Mouse (Mus musculus): ENCODE data around the gene Slc16a5.
"Not testable (repeated sequence)": the region's sequence is repeated elsewhere in the genome, so short reads cannot be mapped to it uniquely, and the experiment has no call there.

Slc16a5 gene

DNA sequence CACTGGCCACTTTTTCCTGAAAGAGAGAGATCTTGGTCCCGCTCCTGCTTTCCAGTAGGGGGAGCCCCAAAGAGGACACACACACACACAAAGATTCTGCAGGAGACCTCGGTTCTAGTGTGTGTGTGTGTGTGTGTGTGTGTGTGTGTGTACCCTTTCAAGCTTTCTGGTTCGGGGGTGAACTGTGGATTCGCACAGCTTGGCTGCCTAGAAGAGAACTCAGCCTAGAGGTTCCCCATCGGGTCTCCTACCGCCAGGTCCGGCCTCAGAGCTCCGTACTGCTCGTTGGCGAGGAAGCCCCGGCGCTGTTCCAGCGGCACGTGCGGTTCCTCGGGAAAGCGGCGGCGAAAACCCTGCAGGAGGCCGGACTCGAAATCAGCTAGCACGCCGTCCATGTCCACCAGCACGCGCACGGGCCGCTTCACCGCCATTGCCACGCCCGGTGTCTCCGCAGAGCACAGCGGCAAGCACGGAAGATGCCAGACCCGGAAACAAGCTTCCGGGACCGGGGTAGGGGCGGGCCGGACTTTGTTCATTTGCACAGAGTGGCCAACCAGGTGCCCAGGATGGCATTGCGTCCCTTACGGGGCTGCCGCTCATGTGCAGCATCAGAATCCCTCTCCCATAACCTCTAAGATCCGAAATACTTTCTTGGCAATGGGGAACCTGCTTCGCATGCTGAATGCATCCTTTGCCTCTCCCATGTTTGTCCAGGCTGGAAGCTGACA, 29.2 kb downstream of the Slc16a5 start, which contains the start of gene Nt5c:
TSS of gene Nt5c (minus strand) at position 507 of the 728 bp plus-strand sequence.
- H3K4me1 ChIP-seq (replicated peaks; ENCODE audit: low read depth, low read length) = peaks cover 35% of the 10 kb centered on the region
- TF ChIP-seq POU5F1 (IDR thresholded peaks at IDR 0.05; ENCODE audit: borderline replicate concordance, low read length) (no peak), NANOG (IDR thresholded peaks at IDR 0.05; ENCODE audit: borderline replicate concordance, low read length) (no peak), CTCF (conservative IDR thresholded peaks at IDR 0.05; ENCODE audit: low read length) (peak; percentile 54)
- peaks cover 37% of the 10 kb centered on the region for H3K36me3 ChIP-seq (ENCODE audit: insufficient read depth, low read length)
- peak within 1 kb of the TSS; percentile 86 for H3K4me3 ChIP-seq (replicated peaks; ENCODE audit: low read length)
- H3K9me3 ChIP-seq (ENCODE audit: low read length) = no peaks in the 10 kb centered on the region
- H3K27me3 ChIP-seq (ENCODE audit: insufficient read depth, low read length) = peaks cover 18% of the 10 kb centered on the region

DNA sequence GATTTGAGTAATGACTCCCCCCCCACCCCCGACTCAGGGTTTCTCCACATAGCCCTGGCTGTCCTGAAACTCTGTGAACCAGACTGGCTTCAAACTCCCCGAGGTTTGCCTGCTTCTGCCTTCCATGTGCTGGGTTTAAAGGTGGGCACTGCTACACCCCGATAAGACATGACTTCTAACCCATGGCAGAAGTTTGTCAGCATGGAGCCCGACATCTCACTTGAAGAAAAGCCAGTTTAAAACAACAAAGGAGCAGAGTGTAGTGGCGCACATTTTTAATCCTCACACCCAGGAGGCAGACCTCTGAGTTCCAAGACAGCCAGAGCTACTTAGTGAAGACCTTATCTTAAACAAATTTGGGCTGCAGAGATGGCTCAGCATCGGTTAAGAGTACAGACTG, 30.1 kb downstream of the Slc16a5 start:
- peak overlapping the region; percentile 86; the same call in 1 of the 2 replicates for H3K4me3 ChIP-seq (replicated peaks; ENCODE audit: low read length)
- peaks cover 40% of the 10 kb centered on the region for H3K4me1 ChIP-seq (replicated peaks; ENCODE audit: low read depth, low read length)
- peaks cover 18% of the 10 kb centered on the region for H3K27me3 ChIP-seq (ENCODE audit: insufficient read depth, low read length)
- no peak for TF ChIP-seq POU5F1 (IDR thresholded peaks at IDR 0.05; ENCODE audit: borderline replicate concordance, low read length)
- no peak for TF ChIP-seq NANOG (IDR thresholded peaks at IDR 0.05; ENCODE audit: borderline replicate concordance, low read length)
- no peak for TF ChIP-seq CTCF (conservative IDR thresholded peaks at IDR 0.05; ENCODE audit: low read length)
- peaks cover 40% of the 10 kb centered on the region for H3K36me3 ChIP-seq (ENCODE audit: insufficient read depth, low read length)
- no peaks in the 10 kb centered on the region for H3K9me3 ChIP-seq (ENCODE audit: low read length)

DNA sequence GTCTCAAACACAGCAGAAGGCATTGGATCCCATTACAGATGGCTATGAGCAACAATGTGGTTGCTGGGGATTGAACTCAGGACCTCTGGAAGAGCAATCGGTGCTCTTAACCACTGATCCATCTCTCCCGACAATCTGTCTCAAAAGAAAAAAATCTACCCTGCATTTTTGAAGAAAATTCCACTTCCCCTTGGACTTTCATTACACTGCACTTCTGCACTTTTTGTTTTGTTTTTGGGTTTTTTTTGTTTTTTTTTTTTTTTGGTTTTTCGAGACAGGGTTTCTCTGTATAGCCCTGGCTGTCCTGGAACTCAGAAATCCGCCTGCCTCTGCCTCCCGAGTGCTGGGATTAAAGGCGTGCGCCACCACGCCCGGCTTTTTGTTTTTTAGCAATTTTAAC, 34.3 kb downstream of the Slc16a5 start:
- Histone ChIP-seq H3K4me1 (replicated peaks; ENCODE audit: low read depth, low read length) (peaks cover 37% of the 10 kb centered on the region), H3K27me3 (ENCODE audit: insufficient read depth, low read length) (peaks cover 18% of the 10 kb centered on the region), H3K36me3 (ENCODE audit: insufficient read depth, low read length) (peaks cover 46% of the 10 kb centered on the region)
- H3K4me3 ChIP-seq (replicated peaks; ENCODE audit: low read length); H3K9me3 ChIP-seq (ENCODE audit: low read length): not testable (repeated sequence)

DNA sequence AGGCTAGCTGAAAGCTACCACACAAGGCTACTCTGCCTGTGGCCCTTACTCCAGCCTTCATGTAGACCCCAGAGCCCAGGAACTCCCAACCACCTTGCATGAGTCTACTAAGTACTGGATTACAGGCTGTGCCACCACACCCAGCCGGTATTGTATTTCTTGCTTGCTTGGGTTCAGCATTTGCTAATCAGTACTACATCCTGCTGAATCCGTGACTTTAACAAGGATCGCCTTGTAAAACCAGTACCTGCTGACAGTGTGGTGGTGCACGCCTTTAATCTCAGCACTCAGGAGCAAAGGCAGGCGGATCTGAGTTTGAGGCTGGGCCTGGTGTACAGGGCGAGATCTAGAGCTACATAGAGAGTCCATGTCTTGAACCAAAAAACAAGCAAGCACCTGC, 40.4 kb downstream of the Slc16a5 start:
- TF ChIP-seq NANOG (IDR thresholded peaks at IDR 0.05; ENCODE audit: borderline replicate concordance, low read length) (no peak), POU5F1 (IDR thresholded peaks at IDR 0.05; ENCODE audit: borderline replicate concordance, low read length) (no peak)
- Histone ChIP-seq H3K27me3 (ENCODE audit: insufficient read depth, low read length) (no peaks in the 10 kb centered on the region), H3K4me3 (replicated peaks; ENCODE audit: low read length) (no peak overlapping the region)

DNA sequence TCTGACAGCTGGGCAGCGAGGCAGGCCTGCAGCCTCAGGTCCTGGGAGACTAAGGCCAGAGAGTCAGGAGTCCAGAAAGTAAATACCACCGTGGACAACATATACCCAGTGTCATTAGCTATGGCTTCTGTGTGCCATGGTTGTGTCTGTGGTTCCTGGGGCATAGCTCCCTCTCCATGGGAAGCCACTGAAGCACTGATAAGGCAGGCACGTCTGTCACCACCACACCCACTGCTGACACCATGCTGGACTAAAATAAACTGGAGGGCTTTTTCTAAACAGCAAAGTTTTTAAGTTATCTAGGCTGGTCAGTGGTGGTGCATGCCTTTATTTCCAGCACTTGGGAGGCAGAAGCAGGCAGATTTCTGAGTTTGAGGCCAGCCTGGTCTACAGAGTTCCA, 44.3 kb downstream of the Slc16a5 start:
- Histone ChIP-seq H3K4me1 (replicated peaks; ENCODE audit: low read depth, low read length) (peaks cover 86% of the 10 kb centered on the region), H3K4me3 (replicated peaks; ENCODE audit: low read length) (no peak overlapping the region), H3K9me3 (ENCODE audit: low read length) (no peaks in the 10 kb centered on the region), H3K36me3 (ENCODE audit: insufficient read depth, low read length) (peaks cover 62% of the 10 kb centered on the region), H3K27me3 (ENCODE audit: insufficient read depth, low read length) (no peaks in the 10 kb centered on the region)
- TF ChIP-seq CTCF (conservative IDR thresholded peaks at IDR 0.05; ENCODE audit: low read length) (no peak), POU5F1 (IDR thresholded peaks at IDR 0.05; ENCODE audit: borderline replicate concordance, low read length) (no peak), NANOG (IDR thresholded peaks at IDR 0.05; ENCODE audit: borderline replicate concordance, low read length) (no peak)

More for the DNA sequence above, 40.4 kb downstream of the Slc16a5 start:
- H3K9me3 ChIP-seq (ENCODE audit: low read length) = no peaks in the 10 kb centered on the region
- peaks cover 70% of the 10 kb centered on the region for H3K36me3 ChIP-seq (ENCODE audit: insufficient read depth, low read length)
- H3K4me1 ChIP-seq (replicated peaks; ENCODE audit: low read depth, low read length) = peaks cover 68% of the 10 kb centered on the region

DNA sequence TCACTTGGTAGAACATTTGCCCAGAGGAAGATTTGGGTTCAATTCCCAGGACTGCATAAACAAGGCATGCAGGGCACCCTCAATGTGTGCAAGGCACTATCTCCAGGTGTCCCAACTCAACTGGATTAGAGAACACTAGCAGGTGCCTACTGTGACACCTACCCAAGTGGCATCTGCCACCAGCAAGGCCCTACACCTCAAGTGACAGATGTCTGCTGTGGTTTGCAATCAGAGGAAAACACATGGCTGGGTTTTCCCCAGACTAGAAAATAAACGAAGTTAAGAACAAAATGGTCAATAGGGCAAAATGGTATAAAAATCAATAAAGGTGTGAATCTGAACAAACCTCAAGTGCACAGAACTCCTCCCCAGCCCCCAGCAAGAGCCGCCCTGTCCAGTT, 45.8 kb downstream of the Slc16a5 start:
- Histone ChIP-seq H3K4me3 (replicated peaks; ENCODE audit: low read length) (no peak overlapping the region), H3K4me1 (replicated peaks; ENCODE audit: low read depth, low read length) (peaks cover 93% of the 10 kb centered on the region), H3K36me3 (ENCODE audit: insufficient read depth, low read length) (peaks cover 62% of the 10 kb centered on the region), H3K9me3 (ENCODE audit: low read length) (no peaks in the 10 kb centered on the region), H3K27me3 (ENCODE audit: insufficient read depth, low read length) (no peaks in the 10 kb centered on the region)
- TF ChIP-seq POU5F1 (IDR thresholded peaks at IDR 0.05; ENCODE audit: borderline replicate concordance, low read length) (no peak), NANOG (IDR thresholded peaks at IDR 0.05; ENCODE audit: borderline replicate concordance, low read length) (no peak), CTCF (conservative IDR thresholded peaks at IDR 0.05; ENCODE audit: low read length) (no peak)

DNA sequence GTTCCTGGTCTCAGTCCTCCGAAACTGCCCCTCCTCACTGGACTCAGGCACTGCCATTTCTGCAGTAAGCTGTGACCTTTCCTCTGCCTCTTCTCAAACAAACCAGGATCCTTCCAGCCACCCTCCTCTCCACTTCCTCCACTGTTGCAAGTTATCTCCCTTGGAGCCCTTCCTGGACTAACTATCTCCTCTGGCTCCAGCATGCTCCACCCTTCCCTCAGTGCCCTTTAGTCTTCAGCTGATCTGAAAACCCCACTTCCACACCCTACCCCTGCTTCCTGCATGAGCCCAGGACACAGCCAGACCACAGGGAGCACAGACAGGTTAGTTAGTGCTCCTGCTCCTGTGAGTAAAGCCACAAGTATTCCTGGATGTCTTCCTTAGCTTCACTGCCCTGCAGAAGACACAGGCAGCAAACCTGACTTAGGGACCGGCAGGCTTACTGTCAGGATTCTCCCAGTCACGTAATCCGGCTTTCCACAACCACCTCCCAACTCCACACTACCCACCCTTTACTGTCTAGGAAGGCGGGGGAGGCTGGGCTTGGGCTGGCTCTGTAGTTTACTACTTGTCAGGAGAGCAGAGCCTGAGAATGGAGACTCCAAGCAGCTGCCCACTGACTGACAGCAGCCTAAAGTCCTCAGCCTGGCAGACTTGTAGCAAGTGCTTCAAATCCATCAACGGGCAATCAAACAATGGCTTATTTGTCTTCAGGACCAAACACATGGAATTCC, 47.7 kb downstream of the Slc16a5 start:
- TF ChIP-seq POU5F1 (IDR thresholded peaks at IDR 0.05; ENCODE audit: borderline replicate concordance, low read length) (no peak), CTCF (conservative IDR thresholded peaks at IDR 0.05; ENCODE audit: low read length) (no peak)
- H3K27me3 ChIP-seq (ENCODE audit: insufficient read depth, low read length) = no peaks in the 10 kb centered on the region

DNA sequence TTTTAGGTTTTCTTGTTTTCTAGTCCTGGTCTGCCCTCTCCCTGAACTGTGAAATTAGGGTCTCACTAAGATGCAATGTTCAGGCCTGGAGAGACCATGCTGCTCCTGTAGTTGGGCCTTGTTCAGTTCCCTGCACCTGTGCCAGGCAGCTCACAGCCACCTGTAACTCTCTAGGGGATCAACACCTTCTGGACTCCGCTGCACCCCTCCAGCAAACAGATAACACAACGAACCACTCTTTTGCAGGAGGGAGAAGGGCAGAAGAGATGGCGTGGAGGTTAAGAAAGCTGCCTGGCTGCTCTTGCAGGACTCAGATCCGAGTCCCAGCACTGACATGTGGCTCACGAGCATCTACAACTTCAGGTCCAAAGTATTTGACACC, 48.2 kb downstream of the Slc16a5 start:
- TF ChIP-seq NANOG (IDR thresholded peaks at IDR 0.05; ENCODE audit: borderline replicate concordance, low read length) (no peak), CTCF (conservative IDR thresholded peaks at IDR 0.05; ENCODE audit: low read length) (no peak), POU5F1 (IDR thresholded peaks at IDR 0.05; ENCODE audit: borderline replicate concordance, low read length) (no peak)

More for the DNA sequence above, 47.7 kb downstream of the Slc16a5 start:
- H3K36me3 ChIP-seq (ENCODE audit: insufficient read depth, low read length) = peaks cover 46% of the 10 kb centered on the region
- H3K9me3 ChIP-seq (ENCODE audit: low read length) = no peaks in the 10 kb centered on the region
- peak overlapping the region; percentile 35 for H3K4me3 ChIP-seq (replicated peaks; ENCODE audit: low read length)
- H3K4me1 ChIP-seq (replicated peaks; ENCODE audit: low read depth, low read length) = peaks cover 85% of the 10 kb centered on the region

More for the DNA sequence above, 48.2 kb downstream of the Slc16a5 start:
- Histone ChIP-seq H3K9me3 (ENCODE audit: low read length) (no peaks in the 10 kb centered on the region), H3K4me1 (replicated peaks; ENCODE audit: low read depth, low read length) (peaks cover 85% of the 10 kb centered on the region), H3K27me3 (ENCODE audit: insufficient read depth, low read length) (no peaks in the 10 kb centered on the region), H3K36me3 (ENCODE audit: insufficient read depth, low read length) (peaks cover 42% of the 10 kb centered on the region), H3K4me3 (replicated peaks; ENCODE audit: low read length) (peak overlapping the region; percentile 35)

Measured in E14TG2a.4 (cell line).